Mouse (Mus musculus) ovary, postnatal 10 days (tissue): ENCODE results near the gene Uba3.
A peak's percentile ranks its signal among the peaks of the same experiment; 100 is the strongest.

Experiments
- DNase-seq: peaks from one replicate; pipeline ENCODE4 v3.0.0; 2022; ENCODE audit warnings: low spot score

The Uba3 gene

GRCm38 (mm10) chr6:97205439-97205885, at the start of gene Uba3:
Gene Uba3 (minus strand): TSS chr6:97205647.
- DNase-seq: peak; percentile 91

DNA sequence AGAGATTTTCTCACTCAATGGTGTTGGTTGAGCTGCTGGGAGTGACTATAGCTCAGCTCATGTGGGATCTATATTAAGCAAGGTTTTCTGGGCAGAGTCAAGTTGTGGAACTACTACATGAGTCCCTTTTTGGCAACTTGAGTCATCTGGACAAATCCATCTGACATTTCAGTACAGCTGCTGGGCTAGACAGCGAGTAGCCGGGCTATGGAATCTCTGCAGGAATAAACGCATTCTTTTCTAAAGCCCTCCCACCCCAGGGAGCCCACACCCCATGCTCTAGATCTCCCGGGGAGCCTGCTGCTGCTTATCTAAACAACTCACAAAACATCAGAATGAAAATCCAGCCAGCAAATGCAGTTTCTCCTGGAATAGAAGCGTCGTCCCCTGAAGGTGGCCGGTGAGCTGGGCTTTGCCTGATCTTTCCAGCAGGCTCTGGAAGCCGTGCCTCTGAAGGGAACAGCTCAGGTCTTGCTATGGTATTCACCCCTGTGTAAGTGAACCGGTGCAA, 47.3 kb upstream of the Uba3 start, which contains the start of gene Lmod3:
Lmod3 (minus strand) TSS at position 49 of the 511 bp plus-strand sequence.
- DNase-seq: no peak

GRCm38 (mm10) chr6:97252086-97252485, 46.6 kb upstream of the Uba3 start:
- no peak for DNase-seq

GRCm38 (mm10) chr6:97250966-97251365, 45.5 kb upstream of the Uba3 start:
- DNase-seq: no peak

DNA sequence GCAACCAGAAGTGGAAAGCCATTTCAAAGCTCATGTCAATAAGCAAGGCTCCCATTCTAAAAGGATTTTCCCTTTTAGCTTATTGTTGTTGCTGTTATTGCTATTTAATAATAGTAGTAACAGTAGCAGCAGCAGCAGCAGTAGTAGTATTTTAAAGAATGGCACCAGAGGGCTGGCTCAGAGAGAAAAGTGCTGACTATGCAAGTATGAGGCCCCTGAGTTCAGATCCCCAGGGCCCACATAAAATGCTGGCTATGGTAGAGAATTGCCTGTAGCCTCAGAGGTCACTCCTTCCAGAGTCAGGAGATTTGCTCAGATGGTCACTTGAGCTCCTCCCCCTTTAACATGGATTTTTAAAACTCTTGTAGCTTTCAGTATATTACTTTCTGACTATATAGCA, 39.8 kb upstream of the Uba3 start:
- DNase-seq: no peak

DNA sequence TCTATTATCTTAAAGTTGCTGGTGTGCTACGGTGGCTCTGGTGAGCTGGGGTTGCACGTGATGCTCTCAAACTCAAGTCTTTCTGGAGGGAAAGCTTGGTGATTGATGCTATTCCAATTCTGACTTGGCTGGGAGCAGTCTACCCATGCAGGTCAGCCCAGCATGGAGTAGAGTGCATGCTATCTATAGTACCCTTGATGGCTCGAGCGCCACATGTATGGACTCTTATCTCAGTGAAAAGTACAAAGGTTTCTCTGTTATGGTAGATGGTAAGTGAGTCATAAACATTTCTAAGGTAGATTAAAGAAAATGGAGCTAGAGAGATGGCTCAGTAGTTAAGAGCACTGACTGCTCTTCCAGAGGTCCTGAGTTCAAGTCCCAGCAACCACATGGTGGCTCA, 37.1 kb upstream of the Uba3 start:
- no peak for DNase-seq

- no peak for DNase-seq
Observed at GRCm38 (mm10) chr6:97240092-97240491, 34.6 kb upstream of the Uba3 start.

- DNase-seq: no peak
Observed at GRCm38 (mm10) chr6:97239360-97239759, 33.9 kb upstream of the Uba3 start.

- no peak for DNase-seq
Observed at GRCm38 (mm10) chr6:97236088-97236487, 30.6 kb upstream of the Uba3 start.

GRCm38 (mm10) chr6:97234911-97235668, 29.6 kb upstream of the Uba3 start:
- no peak for DNase-seq

- DNase-seq: no peak
Observed at GRCm38 (mm10) chr6:97227067-97227847, 21.8 kb upstream of the Uba3 start.

- DNase-seq: no peak
Observed at GRCm38 (mm10) chr6:97226083-97226491, 20.6 kb upstream of the Uba3 start.

GRCm38 (mm10) chr6:97224505-97224904, 19.1 kb upstream of the Uba3 start:
- no peak for DNase-seq

- DNase-seq: no peak
Observed at GRCm38 (mm10) chr6:97223566-97223965, 18.1 kb upstream of the Uba3 start.

GRCm38 (mm10) chr6:97222931-97223467, 17.6 kb upstream of the Uba3 start:
- no peak for DNase-seq

- no peak for DNase-seq
Observed at GRCm38 (mm10) chr6:97222321-97222720, 16.9 kb upstream of the Uba3 start.

GRCm38 (mm10) chr6:97221205-97222025, 16.0 kb upstream of the Uba3 start:
- no peak for DNase-seq

- no peak for DNase-seq
Observed at GRCm38 (mm10) chr6:97220672-97221071, 15.2 kb upstream of the Uba3 start.

- DNase-seq: no peak
Observed at GRCm38 (mm10) chr6:97216154-97216821, 10.8 kb upstream of the Uba3 start.

GRCm38 (mm10) chr6:97211981-97212380, 6.5 kb upstream of the Uba3 start:
- DNase-seq: no peak

- DNase-seq: no peak
Observed at GRCm38 (mm10) chr6:97210962-97211601, 5.6 kb upstream of the Uba3 start.
